Mouse (Mus musculus): Measurements from ENCODE around the gene Map2k4. TPM values are rescaled to one million over a fixed set of nuclear protein-coding genes. Genes with fewer than 3 reads are reported as not detected.

The Map2k4 gene
- polyA plus RNA-seq, 1 experiment from 2014 or later, result 83.4 TPM

MicroRNAs within 50 kb of the gene (microRNA counts, 519-probe panel; counts per million panel counts)
- not detected for microRNA mmu-miR-744

Small RNA genes within 50 kb of the gene (microRNA-seq; reads per million reads assigned to microRNA genes)
- 4,201 reads per million, percentile 90 among the genes with 10 or more reads in this experiment for gene Mir744

Other genes with a start within 250 kb of the Map2k4 start
- 25.1 and 26.5 TPM in 2 replicates for gene Zkscan6, start 18.9 kb upstream of the Map2k4 start, polyA plus RNA-seq (2015; fragmentation: Nextera tagmentation; extraction: Ambion mirVana)

Data from forebrain, embryonic 15.5 days (tissue).